Mouse (Mus musculus): ENCODE data around the gene Ankrd44.

Gene Ankrd44

GRCm38 (mm10) chr1:54847238-54847637 is 78.9 kb downstream of the Ankrd44 start:
- DNase-seq (ENCODE audit: low read depth) = no peak

- DNase-seq (ENCODE audit: low read depth) = no peak
Measured at GRCm38 (mm10) chr1:54846346-54847000, 79.7 kb downstream of the Ankrd44 start.

GRCm38 (mm10) chr1:54844361-54844760 is 81.8 kb downstream of the Ankrd44 start:
- no peak for DNase-seq (ENCODE audit: low read depth)

GRCm38 (mm10) chr1:54842765-54843461 is 83.3 kb downstream of the Ankrd44 start:
- no peak for DNase-seq (ENCODE audit: low read depth)

GRCm38 (mm10) chr1:54841788-54842187 is 84.4 kb downstream of the Ankrd44 start:
- DNase-seq (ENCODE audit: low read depth) = peak; percentile 72

GRCm38 (mm10) chr1:54840040-54840439 is 86.1 kb downstream of the Ankrd44 start:
- DNase-seq (ENCODE audit: low read depth) = no peak

GRCm38 (mm10) chr1:54838486-54838805 is 87.7 kb downstream of the Ankrd44 start:
- DNase-seq (ENCODE audit: low read depth) = no peak

- peak; percentile 38 for DNase-seq (ENCODE audit: low read depth)
Measured at GRCm38 (mm10) chr1:54837721-54838485, 88.3 kb downstream of the Ankrd44 start.

GRCm38 (mm10) chr1:54835661-54836205 is 90.5 kb downstream of the Ankrd44 start:
- DNase-seq (ENCODE audit: low read depth) = peak; percentile 29

GRCm38 (mm10) chr1:54833221-54833620 is 93.0 kb downstream of the Ankrd44 start:
- DNase-seq (ENCODE audit: low read depth) = no peak

GRCm38 (mm10) chr1:54832765-54833164 is 93.4 kb downstream of the Ankrd44 start:
- DNase-seq (ENCODE audit: low read depth) = peak; percentile 56

GRCm38 (mm10) chr1:54830223-54830622 is 96.0 kb downstream of the Ankrd44 start:
- DNase-seq (ENCODE audit: low read depth) = no peak

GRCm38 (mm10) chr1:54829681-54830213 is 96.4 kb downstream of the Ankrd44 start:
- no peak for DNase-seq (ENCODE audit: low read depth)

GRCm38 (mm10) chr1:54827827-54828226 is 98.4 kb downstream of the Ankrd44 start:
- DNase-seq (ENCODE audit: low read depth) = no peak

GRCm38 (mm10) chr1:54827351-54827750 is 98.8 kb downstream of the Ankrd44 start:
- DNase-seq (ENCODE audit: low read depth) = no peak

- no peak for DNase-seq (ENCODE audit: low read depth)
Measured at GRCm38 (mm10) chr1:54826426-54826986, 99.7 kb downstream of the Ankrd44 start.

- no peak for DNase-seq (ENCODE audit: low read depth)
Measured at GRCm38 (mm10) chr1:54825718-54826425, 100.3 kb downstream of the Ankrd44 start.

GRCm38 (mm10) chr1:54824106-54824808 is 101.9 kb downstream of the Ankrd44 start:
- DNase-seq (ENCODE audit: low read depth) = no peak

- no peak for DNase-seq (ENCODE audit: low read depth)
Measured at GRCm38 (mm10) chr1:54821797-54822196, 104.4 kb downstream of the Ankrd44 start.

- DNase-seq (ENCODE audit: low read depth) = no peak
Measured at GRCm38 (mm10) chr1:54815206-54815855, 110.9 kb downstream of the Ankrd44 start.

All from c-Kit-positive CD71-negative TER-119-negative erythroid progenitor cells, embryonic 14.5 days (primary cell).